Mouse (Mus musculus) right cerebral cortex, postnatal 10 days (tissue): ENCODE data around the gene 1700102P08Rik.

Source experiments
- DNase-seq, 2 experiments: peaks; one replicate each; pipeline ENCODE4 v3.0.0; 2021; ENCODE audit warnings: low spot score in 2 of 2

1700102P08Rik gene

GRCm38 (mm10) chr9:108411381-108411942 is 18.9 kb downstream of the 1700102P08Rik start:
- peak; percentile 50 to 72 for DNase-seq

DNA sequence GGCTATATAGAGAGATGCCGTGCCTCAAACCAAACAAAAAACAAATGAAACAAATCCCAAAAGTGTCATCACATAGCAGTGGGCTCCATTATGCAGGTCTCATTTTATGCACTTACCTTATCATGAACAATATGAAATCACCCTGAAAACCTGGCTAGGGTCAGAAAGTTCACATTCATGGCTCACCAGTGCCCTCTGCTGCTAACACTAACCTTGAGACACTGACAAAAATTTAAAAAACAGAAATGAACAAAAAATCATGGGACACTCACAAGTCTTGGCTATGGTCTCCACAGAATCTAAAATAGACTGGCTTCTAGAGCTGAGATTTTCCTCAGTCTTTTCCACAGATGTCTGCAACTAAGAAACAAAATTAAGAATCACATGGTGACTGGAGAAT is 19.6 kb downstream of the 1700102P08Rik start:
- no peak for DNase-seq

GRCm38 (mm10) chr9:108428384-108428783 is 35.8 kb downstream of the 1700102P08Rik start, which contains the start of gene Ccdc36:
Ccdc36 (minus strand) TSS chr9:108428484.
- DNase-seq: no peak

GRCm38 (mm10) chr9:108431431-108432067 is 38.9 kb downstream of the 1700102P08Rik start:
- DNase-seq: no peak

GRCm38 (mm10) chr9:108436182-108436581 is 43.6 kb downstream of the 1700102P08Rik start, which contains the start of gene BC048562:
BC048562 (plus strand) TSS chr9:108436482.
- DNase-seq: no peak

GRCm38 (mm10) chr9:108439176-108439575 is 46.6 kb downstream of the 1700102P08Rik start:
- DNase-seq: peak; percentile 56 to 60

GRCm38 (mm10) chr9:108440485-108440884 is 47.9 kb downstream of the 1700102P08Rik start:
- DNase-seq: peak in 1 of 2 experiments; percentile 38

- DNase-seq: peak; percentile 66 to 83
Observed at GRCm38 (mm10) chr9:108441236-108441919, 48.8 kb downstream of the 1700102P08Rik start.

DNA sequence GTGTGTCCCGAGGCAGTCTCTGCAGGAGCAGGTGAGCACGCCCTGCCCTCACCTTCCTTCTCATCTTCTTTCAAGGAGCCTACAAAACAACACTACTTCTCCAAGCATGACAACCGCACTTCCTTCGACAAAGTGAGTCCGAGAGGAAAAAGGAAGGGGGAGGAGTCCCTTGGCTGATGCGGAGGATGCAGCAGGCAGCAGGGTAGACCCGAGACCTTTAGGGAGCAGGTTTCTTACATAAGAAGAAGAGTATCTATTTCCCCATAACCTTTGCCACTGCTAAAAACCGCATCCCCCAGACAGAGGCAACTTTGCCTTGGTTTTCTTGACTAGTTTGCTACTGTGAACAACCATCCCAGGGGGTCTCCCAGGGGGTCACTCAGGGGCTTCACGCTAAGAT is 52.5 kb downstream of the 1700102P08Rik start:
- no peak for DNase-seq

GRCm38 (mm10) chr9:108449860-108450259 is 57.3 kb downstream of the 1700102P08Rik start:
- peak; percentile 80 to 88 for DNase-seq

DNA sequence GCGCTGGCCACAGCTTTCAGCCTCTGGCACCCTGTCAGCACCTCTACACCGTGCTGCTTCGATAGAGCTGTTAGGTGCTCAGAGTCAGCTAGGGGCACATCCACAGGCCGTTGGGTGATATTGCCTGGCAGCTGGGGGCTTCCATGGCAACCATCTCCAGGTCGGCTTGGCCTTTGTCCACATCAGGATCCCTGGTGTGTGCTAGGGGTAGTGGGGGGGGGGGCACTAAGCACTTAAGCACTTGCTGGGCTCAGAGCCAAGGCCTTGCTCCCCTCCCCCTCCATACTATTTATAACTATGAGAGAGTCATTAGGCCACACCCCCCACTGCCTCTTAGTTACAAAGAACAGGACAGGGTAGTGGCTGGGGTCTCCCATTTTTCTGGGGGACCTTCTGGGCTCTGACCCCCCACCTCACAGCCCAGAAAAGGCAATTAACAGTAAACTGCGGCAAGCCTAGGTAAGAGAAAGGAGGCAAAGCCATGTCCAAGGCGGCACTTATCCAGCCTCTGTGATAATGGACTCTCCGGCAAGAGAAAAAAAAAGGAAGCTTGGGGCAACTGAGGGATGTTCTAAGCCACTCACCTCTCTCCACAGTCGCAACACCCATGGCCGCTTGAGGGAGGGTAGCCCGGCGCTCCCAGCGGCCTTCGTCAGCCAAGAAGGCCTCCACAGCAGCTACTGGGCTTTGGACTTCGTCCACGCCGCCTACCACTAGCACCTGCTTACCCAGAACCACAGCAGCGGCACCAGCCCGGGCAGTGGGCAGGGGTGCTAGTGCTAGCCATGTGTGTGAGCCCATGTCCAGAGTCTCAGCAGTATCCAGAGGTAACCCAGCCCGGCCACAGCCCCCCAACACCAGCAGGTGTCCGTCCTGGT is 57.9 kb downstream of the 1700102P08Rik start:
- DNase-seq: peak in 1 of 2 experiments; percentile 54

DNA sequence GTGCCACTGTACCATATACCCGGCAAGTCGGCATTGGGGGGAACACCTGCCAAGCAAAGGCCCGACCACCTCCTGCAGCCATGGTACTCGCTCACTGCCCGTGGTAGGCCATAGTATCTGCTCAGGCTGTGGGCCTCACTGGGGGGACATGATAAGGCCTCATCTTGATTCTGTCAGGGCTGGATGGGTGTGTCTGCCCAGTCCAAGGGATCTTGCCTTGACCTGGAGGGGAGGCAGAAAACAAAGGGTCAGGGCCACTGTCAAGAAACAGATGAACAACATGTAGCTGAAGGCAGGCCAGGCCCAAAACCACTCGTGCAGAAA is 58.5 kb downstream of the 1700102P08Rik start:
- DNase-seq: no peak

GRCm38 (mm10) chr9:108451519-108452160 is 59.0 kb downstream of the 1700102P08Rik start:
- no peak for DNase-seq

GRCm38 (mm10) chr9:108452291-108452906 is 59.8 kb downstream of the 1700102P08Rik start:
- DNase-seq: peak; percentile 90 to 94

DNA sequence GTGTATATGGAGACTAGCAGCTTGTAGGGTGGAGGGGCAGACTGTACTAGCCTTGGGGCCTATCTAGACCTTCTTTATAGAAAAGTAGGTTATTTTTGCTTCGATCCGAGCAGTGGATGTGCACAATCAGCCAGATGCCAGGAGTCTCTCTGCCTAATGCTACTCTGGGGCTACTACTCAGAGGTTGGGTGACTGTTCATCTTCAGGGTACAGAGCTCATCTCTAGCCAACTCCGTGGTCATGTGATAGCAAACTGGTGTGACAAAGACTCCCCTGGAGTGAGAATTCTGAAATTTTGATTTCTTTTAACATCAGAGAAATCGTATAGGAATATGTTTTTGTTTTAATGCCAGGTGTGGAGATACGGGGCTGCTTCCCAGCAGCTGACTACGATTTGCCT is 60.3 kb downstream of the 1700102P08Rik start:
- no peak for DNase-seq

GRCm38 (mm10) chr9:108453458-108453857 is 60.9 kb downstream of the 1700102P08Rik start:
- DNase-seq: no peak

DNA sequence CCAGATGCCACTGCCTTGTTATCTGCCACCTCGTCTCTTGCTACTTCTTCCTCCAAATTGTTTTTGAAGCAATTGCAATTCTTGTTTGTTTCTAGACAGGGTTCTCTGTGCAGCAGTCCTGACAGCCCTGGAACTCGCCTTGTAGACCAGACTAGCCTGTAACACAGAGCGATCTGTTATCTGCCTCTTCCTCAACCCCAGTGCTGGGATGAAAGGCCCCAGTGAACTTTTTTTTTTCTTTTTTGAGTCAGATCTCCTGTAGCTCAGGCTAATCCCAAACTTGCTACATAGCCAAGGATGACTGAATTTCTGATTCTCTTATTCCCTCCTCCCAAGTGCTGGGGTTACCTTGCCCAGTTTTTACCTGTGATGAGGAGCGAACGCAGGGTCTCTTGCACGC is 61.8 kb downstream of the 1700102P08Rik start:
- DNase-seq: no peak

DNA sequence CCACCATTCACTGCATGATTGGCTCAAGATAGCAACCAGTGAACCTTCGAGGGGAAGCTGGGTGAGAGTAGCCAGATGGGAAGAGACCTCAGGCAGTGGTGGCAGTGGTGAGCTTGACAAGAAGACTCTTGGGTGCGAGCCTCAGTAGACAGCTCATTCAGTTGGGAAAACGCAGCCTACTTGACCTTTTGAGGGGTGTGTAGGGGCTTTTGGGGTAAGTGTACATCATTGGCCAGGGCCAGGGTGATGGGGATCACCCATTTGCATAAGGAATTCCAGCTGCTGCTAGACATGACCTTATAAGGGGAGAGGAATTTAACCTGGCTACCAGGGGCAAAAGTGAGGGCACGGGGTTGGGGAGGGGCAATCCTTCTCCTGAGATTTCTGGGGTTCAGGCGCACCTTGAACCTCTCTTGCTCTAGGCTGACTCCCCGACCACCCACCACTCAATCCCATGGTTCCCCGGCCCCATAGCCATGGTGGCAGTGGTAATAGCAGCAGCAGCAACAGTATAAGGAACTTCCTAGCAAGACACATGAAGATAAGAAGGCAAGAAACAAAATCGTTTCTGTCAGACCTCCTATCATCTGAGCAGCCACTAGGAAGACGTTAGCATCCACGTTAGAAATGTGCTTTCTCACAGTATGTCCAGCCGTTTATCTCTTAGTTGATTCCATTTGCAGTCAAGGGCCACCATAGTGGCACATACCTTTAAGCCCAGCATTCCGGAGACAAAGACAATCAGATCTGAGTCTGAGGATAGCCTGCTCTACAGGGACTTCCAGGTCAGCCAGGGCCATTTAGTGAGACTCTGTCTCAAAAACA is 63.4 kb downstream of the 1700102P08Rik start:
- peak in 1 of 2 experiments; percentile 20 for DNase-seq

DNA sequence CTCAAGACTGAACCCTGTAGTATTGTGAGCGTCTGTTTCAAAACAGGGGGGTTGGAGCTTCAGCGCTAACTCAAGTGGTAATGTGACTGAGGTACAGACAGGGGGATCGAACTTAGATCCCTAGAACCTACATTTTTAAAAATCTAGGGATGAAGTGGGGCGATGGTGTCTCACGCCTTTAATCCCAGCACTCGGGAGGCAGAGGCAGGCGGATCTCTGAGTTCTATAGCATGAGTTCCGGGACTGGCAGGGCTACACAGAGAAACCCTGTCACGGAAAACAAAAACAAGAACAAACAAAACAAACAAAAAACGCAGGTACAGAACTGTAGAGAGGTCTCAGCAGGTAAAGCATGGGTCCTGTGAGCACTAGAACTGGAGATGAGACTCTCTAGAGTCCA is 64.3 kb downstream of the 1700102P08Rik start:
- no peak for DNase-seq

DNA sequence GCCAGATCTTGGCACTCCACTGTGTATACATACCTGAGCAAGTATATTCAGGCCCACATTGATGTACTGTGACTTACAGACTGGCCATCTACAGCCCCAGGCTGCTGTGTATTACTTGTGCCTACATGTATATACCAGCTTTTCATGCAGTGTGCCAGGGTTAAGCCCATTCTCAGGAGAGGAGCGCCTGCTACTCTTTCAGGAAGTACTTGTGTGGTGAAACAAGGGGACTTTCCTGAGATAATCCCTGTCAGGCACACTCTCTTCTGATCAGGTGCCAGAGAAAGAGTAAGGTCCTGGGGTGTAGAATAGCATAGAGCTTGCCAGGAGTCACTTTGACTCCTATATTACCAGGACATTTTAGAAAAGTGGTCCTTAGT is 67.3 kb downstream of the 1700102P08Rik start:
- DNase-seq: no peak
